Mouse (Mus musculus) liver, postnatal 0 days (tissue): ENCODE data around the gene Kif1b.
"Not testable (repeated sequence)": the region's sequence is repeated elsewhere in the genome, so short reads cannot be mapped to it uniquely, and the experiment has no call there.

Source experiments
- CTCF ChIP-seq: sonication (generic); IDR thresholded peaks from 2 replicates; pipeline ENCODE4 v1.5.1; 2016; ENCODE audit warnings: antibody characterized with exemption, low read depth
- EP300 ChIP-seq: IDR thresholded peaks from 2 replicates; pipeline ENCODE4 v1.6.1; 2016; ENCODE audit warnings: antibody characterized with exemption, low read depth, mild to moderate bottlenecking

DNA sequence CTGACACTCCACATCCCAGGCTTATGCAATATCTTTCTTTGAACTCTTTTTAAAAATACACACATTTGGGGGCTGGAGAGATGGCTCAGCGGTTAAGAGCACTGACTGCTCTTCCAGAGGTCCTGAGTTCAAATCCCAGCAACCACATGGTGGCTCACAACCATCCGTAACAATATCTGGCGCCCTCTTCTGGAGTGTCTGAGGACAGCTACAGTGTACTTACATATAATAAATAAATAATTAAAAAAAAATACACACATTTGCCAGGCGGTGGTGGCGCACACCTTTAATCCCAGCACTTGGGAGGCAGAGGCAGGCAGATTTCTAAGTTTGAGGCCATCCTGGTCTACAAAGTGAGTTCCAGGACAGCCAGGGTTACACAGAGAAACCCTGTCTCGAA lies 96.1 kb downstream of the Kif1b start:
- not testable (repeated sequence) for TF ChIP-seq CTCF, EP300
